ENCODE assay signal across 1 mouse cellular context in the genomic region with DNA sequence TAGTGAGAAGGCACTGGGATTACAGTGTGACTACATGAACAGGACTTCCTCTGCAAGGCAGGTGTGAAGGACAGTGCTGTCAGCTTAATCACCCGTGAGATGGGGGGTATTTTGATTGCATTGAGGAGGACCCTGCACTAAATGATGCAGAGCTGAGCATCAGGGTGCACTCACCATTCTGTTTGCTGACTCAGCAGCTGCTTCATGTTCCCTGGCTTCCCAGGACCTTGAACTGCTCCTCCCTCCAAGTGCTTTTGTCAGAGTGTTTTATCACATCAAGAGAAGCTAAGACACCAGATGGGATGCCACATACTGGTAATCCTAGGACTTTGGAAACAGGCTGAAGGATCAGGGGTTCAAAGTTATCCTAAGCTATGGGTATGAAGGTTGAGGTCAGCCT.
TF ChIP-seq lines count a peak whose summit lies in the region.

No protein-coding gene starts in this region.

TF ChIP-seq in MEL, 35 proteins besides CTCF, POLR2A, EP300 and RAD21:
- TF ChIP-seq USF1 (IDR thresholded peaks at IDR 0.05; ENCODE audit: low read depth, low read length): no peak
- no peak for TF ChIP-seq TCF12 (IDR thresholded peaks at IDR 0.05; ENCODE audit: low read depth, low read length)
- TF ChIP-seq GABPA (IDR thresholded peaks at IDR 0.05; ENCODE audit: low read depth, low read length): no peak
- TF ChIP-seq HCFC1 (IDR thresholded peaks at IDR 0.05; ENCODE audit: low read depth, low read length): no peak
- peak; percentile 89 for TF ChIP-seq MAFK (IDR thresholded peaks at IDR 0.05; ENCODE audit: borderline replicate concordance, low read depth, low read length)
- TF ChIP-seq CHD2 (IDR thresholded peaks at IDR 0.05; ENCODE audit: low read length): no peak
- no peak for TF ChIP-seq RCOR1 (IDR thresholded peaks at IDR 0.05; ENCODE audit: low read depth, low read length)
TF ChIP-seq in MEL: peak in this region for 1.
